Mouse (Mus musculus) forebrain, embryonic 12.5 days (tissue): ENCODE measurements around the gene Ccdc180. TPM values are rescaled to one million over a fixed set of nuclear protein-coding genes. Genes with fewer than 3 reads are reported as not detected.

Source experiments
- ATAC-seq: fragments of 200-750 bp; cut with Nextera tagmentation; 2 replicates; pipeline ENCODE4 v1.8.0; 2017; ENCODE audit warnings: moderate TSS enrichment; ENCODE audit not compliant: low FRiP score
- H3K27ac ChIP-seq: fragments of 300-500 bp; sonication (generic); 2 replicates; pipeline ENCODE4 v1.5.1; 2016; ENCODE audit warnings: mild to moderate bottlenecking
- H3K27me3 ChIP-seq: fragments of 300-500 bp; sonication (generic); 2 replicates; pipeline ENCODE4 v1.6.1; 2016; ENCODE audit warnings: mild to moderate bottlenecking
- H3K36me3 ChIP-seq: fragments of 300-500 bp; sonication (generic); replicated peaks from 2 replicates; pipeline ENCODE4 v1.6.1; 2016; ENCODE audit warnings: mild to moderate bottlenecking
- H3K4me1 ChIP-seq: fragments of 300-500 bp; sonication (generic); 2 replicates; pipeline ENCODE4 v1.6.1; 2016
- H3K4me2 ChIP-seq: fragments of 300-500 bp; sonication (generic); 2 replicates; pipeline ENCODE4 v1.6.1; 2016; ENCODE audit warnings: mild to moderate bottlenecking, moderate library complexity
- H3K4me3 ChIP-seq: fragments of 300-500 bp; sonication (generic); replicated peaks from 2 replicates; pipeline ENCODE4 v1.5.1; 2016; ENCODE audit warnings: mild to moderate bottlenecking
- H3K9ac ChIP-seq: fragments of 300-500 bp; sonication (generic); 2 replicates; pipeline ENCODE4 v1.6.1; 2016; ENCODE audit warnings: mild to moderate bottlenecking
- H3K9me3 ChIP-seq: fragments of 300-500 bp; sonication (generic); 2 replicates; pipeline ENCODE4 v1.6.1; 2016
- WGBS: fragments of 180-500 bp; shearing (Covaris S2); methylation state at CpG from one replicate; pipeline ENCODE4 v1.1.7; 2016; 5-methylcytosine and 5-hydroxymethylcytosine counted together
- polyA plus RNA-seq: library from polyadenylated mRNA; unstranded; fragments of >200 nt; fragmentation: Nextera tagmentation; extraction: Ambion mirVana; gene quantifications from 2 replicates; pipeline ENCODE4 v1.2.1, GENCODE M21; 2016

Ccdc180 gene
- 0.11 and 0.17 TPM in 2 replicates for polyA plus RNA-seq

DNA sequence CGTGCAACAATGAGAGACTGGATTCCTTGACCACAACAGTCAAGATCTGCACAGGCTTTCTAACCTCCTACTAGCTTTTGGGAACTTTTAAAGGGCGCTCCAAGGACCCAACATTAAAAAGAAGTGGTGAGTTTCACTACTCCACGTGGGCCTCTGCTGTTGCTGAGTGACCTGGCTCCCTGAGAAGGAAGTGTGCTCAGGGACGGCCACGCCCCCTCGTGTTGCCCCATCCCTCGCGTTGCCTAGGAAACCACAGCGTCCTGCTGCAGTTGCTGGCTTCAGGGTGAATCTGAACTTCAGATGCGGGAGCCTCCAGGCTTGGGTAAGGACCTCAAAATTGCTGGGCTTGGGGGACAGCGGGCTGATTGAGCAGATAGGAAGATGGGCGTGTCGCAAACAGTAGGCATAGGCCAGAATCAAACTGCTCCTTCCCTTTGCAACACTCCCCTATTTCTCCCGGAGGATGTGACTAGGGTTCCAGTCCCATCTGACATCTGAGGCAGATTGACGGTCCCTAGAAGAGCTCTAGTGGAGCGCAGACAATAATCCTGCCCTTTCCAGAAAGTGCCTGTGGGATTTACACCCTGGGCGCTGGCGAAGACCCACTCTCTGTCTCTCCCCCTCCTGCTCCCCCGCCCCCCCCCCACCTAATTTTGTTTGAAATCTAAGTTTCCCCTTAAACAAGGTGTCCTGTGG, at the start of gene Ccdc180:
Ccdc180 (plus strand) TSS at position 238 of the 696 bp plus-strand sequence.
- Histone ChIP-seq H3K4me2 (peak within 1 kb of the TSS; percentile 43), H3K9me3 (no peaks in the 10 kb centered on the region), H3K36me3 (no peaks in the 10 kb centered on the region), H3K9ac (no peak within 1 kb of the TSS), H3K27me3 (no peaks in the 10 kb centered on the region), H3K4me3 (no peak within 1 kb of the TSS), H3K27ac (no peak within 1 kb of the TSS), H3K4me1 (peaks cover 14% of the 10 kb centered on the region)
- 7% methylated on average over 19 of the region's 19 CpGs for WGBS
- peak; percentile 70 for ATAC-seq

DNA sequence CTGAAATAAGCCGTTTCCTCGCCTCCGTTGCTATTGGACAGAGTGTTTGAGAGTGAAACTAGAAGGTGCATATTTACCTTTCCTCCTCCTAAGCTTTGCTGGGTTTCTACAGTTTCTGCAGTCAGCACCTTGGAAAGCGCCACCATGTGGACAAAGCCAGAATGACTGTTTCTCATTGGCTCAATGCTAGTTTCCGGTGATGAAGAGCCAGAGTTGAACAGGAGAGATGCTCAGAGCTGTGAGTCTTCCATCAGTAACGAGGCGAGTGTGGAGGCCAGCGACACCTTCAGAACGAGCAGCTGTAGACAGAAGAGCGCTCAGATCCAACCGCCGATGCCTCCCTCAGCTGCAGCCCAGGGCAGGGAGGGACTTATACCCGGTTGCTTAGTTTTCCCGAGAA, 45.7 kb upstream of the Ccdc180 start:
- WGBS, result 46% methylated on average over 14 of the region's 14 CpGs
- 0 out of 2 replicates have a peak overlapping the region, but pooled peaks have one; percentile 10 for H3K4me2 ChIP-seq

DNA sequence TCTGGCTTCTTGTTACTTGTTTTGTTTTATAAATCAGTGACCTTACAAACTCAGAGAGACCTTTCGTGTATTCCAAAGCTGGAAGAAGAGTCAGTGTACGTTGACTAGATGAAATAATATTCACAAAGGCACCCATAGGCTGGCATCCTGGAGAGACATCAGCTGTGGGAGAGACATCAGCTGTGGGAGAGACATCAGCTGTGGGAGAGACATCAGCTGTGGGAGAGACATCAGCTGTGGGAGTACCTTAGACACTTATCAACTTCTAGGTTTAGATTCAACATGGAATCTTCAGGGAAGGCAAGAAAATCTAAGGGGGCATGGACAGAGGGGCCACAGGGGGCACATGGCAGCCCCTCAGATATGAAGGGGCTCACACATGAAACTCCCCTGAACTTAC, 43.8 kb upstream of the Ccdc180 start:
- H3K27me3 ChIP-seq, result peaks cover 20% of the 10 kb centered on the region; the same call in 1 of the 2 replicates
- no peaks in the 10 kb centered on the region for H3K9me3 ChIP-seq
- no peak for ATAC-seq
- H3K9ac ChIP-seq, result no peak overlapping the region
- H3K4me3 ChIP-seq, result no peak overlapping the region
- no peaks in the 10 kb centered on the region for H3K36me3 ChIP-seq
- H3K4me2 ChIP-seq, result no peak overlapping the region
- no peak overlapping the region for H3K27ac ChIP-seq
- WGBS, result 89% methylated on average over 2 of the region's 2 CpGs
- peaks cover 13% of the 10 kb centered on the region for H3K4me1 ChIP-seq

More for the DNA sequence above, 45.7 kb upstream of the Ccdc180 start:
- no peak for ATAC-seq
- no peak overlapping the region for H3K9ac ChIP-seq
- H3K27me3 ChIP-seq, result peaks cover 13% of the 10 kb centered on the region; the same call in 1 of the 2 replicates
- H3K36me3 ChIP-seq, result no peaks in the 10 kb centered on the region
- H3K4me1 ChIP-seq, result peaks cover 9% of the 10 kb centered on the region
- no peaks in the 10 kb centered on the region for H3K9me3 ChIP-seq
- no peak overlapping the region for H3K4me3 ChIP-seq
- no peak overlapping the region for H3K27ac ChIP-seq

GRCm38 (mm10) chr4:45848109-45848824, 41.8 kb upstream of the Ccdc180 start, which contains the start of gene Stra6l:
Gene Stra6l (plus strand): TSS chr4:45848664.
- Histone ChIP-seq H3K4me3 (no peak within 1 kb of the TSS), H3K9me3 (no peaks in the 10 kb centered on the region), H3K36me3 (no peaks in the 10 kb centered on the region), H3K4me2 (no peak within 1 kb of the TSS), H3K9ac (no peak within 1 kb of the TSS), H3K4me1 (peaks cover 22% of the 10 kb centered on the region), H3K27me3 (peaks cover 19% of the 10 kb centered on the region; the same call in 1 of the 2 replicates), H3K27ac (no peak within 1 kb of the TSS)
- ATAC-seq, result no peak
- WGBS, result 78% methylated on average over 10 of the region's 10 CpGs

- Histone ChIP-seq H3K4me3 (no peak overlapping the region), H3K36me3 (no peaks in the 10 kb centered on the region), H3K4me2 (no peak overlapping the region), H3K27me3 (peaks cover 20% of the 10 kb centered on the region; the same call in 1 of the 2 replicates), H3K4me1 (peaks cover 22% of the 10 kb centered on the region), H3K9me3 (no peaks in the 10 kb centered on the region), H3K27ac (no peak overlapping the region), H3K9ac (no peak overlapping the region)
- ATAC-seq, result no peak
- 51% methylated on average over 10 of the region's 10 CpGs for WGBS
Measured at GRCm38 (mm10) chr4:45848825-45849156, 41.3 kb upstream of the Ccdc180 start.

- H3K9ac ChIP-seq, result no peak overlapping the region
- H3K4me1 ChIP-seq, result peaks cover 22% of the 10 kb centered on the region
- no peaks in the 10 kb centered on the region for H3K36me3 ChIP-seq
- no peak overlapping the region for H3K27ac ChIP-seq
- ATAC-seq, result no peak
- H3K4me2 ChIP-seq, result no peak overlapping the region
- peaks cover 20% of the 10 kb centered on the region; the same call in 1 of the 2 replicates for H3K27me3 ChIP-seq
- WGBS, result 22% methylated on average over 1 of the region's 1 CpGs
- no peak overlapping the region for H3K4me3 ChIP-seq
- H3K9me3 ChIP-seq, result no peaks in the 10 kb centered on the region
Measured at GRCm38 (mm10) chr4:45849419-45849818, 40.7 kb upstream of the Ccdc180 start.

DNA sequence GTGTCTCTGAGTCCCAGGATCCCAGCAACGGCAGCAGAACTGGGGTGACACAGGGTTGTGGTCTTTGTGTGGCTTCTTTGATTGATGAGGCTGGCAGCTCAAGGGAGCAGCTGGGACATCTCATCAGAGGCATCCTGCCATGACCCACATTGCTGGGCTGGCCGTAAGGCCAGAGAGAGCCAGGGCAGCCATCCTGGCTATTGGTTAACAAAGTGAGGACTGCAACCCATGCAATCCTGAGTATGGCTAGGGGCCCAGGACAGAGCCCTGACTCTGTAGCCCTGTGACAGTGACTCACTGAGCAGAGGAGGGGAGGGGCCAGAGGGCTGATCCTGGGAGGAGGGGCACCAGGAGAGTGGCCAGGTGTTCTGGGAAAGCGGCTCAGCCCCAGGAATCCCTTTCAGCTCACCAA, 38.5 kb upstream of the Ccdc180 start:
- no peaks in the 10 kb centered on the region for H3K36me3 ChIP-seq
- no peaks in the 10 kb centered on the region for H3K9me3 ChIP-seq
- H3K4me2 ChIP-seq, result no peak overlapping the region
- peaks cover 25% of the 10 kb centered on the region for H3K4me1 ChIP-seq
- H3K27me3 ChIP-seq, result peaks cover 21% of the 10 kb centered on the region
- WGBS, result 54% methylated on average over 3 of the region's 3 CpGs
- ATAC-seq, result no peak
- H3K4me3 ChIP-seq, result no peak overlapping the region
- no peak overlapping the region for H3K9ac ChIP-seq
- no peak overlapping the region for H3K27ac ChIP-seq

DNA sequence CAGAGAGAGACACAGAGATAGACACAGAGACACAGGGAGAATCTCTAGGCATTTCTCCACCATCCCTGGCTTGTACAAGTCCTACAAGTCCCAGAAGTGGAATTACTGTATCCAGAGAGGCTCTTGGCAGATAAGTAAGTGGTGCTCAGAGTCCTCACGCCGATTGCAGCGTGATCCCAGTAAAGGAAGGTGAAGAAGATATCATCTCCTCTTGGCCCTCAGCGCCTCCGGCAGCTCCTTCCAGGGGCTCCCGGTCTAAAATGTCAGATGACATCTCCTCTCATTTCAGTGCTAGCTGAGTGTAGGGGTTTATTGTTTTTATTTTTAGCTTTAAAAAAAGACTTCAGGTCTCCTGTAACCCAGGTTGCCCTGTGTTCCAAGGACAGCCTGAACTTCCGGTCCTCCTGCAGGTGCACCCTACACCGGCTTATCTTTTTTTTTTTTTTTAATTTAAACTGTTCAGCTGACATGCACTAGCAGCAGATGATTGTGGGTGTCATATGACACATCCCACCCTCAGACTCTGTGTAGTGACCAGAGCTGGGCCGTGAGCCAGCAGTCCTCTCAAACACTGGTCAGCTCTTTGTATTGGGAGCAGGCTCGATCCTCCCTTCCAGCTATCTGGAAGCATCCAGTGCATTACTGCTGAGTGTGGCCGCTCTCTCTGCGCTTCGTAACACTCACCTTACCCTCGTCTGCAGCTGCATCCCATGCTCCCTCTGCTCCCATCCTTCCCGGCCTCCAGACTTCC, 36.4 kb upstream of the Ccdc180 start:
- H3K9ac ChIP-seq, result no peak overlapping the region
- H3K4me3 ChIP-seq, result no peak overlapping the region
- H3K4me2 ChIP-seq, result no peak overlapping the region
- no peaks in the 10 kb centered on the region for H3K9me3 ChIP-seq
- peaks cover 22% of the 10 kb centered on the region for H3K4me1 ChIP-seq
- no peak for ATAC-seq
- H3K27ac ChIP-seq, result no peak overlapping the region
- 79% methylated on average over 15 of the region's 15 CpGs for WGBS
- no peaks in the 10 kb centered on the region for H3K36me3 ChIP-seq
- peaks cover 24% of the 10 kb centered on the region for H3K27me3 ChIP-seq

DNA sequence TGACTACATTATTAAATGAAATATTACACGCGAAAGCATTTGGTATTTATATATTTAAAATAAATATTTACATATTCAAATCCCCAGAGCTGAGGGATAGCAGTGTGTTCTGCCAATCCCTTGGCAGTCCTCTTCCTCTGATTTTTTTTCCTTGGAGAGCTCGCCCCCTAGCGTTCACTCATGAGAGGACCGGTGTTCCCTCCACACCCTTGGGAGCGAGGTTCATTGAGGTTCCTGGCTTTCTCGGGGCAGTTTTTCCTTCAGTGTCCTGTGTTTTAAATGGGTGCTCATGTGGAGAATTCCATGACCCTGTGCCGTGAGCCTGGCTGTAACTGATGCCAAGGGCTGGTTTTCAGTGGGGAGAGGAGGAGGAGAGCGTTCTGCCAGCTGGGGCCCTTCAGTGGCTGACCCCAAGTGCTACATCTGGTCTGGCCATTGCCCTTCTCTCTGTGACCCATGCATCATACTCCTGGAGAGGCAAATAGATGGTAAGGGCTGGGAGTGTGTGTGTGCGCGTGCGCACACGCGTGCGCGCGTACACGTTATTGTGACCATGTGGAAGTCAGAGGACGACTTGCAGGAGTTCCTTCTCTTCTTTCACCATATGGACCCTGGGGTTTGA, 34.2 kb upstream of the Ccdc180 start:
- Histone ChIP-seq H3K4me1 (peaks cover 12% of the 10 kb centered on the region), H3K4me3 (no peak overlapping the region), H3K9me3 (no peaks in the 10 kb centered on the region), H3K9ac (no peak overlapping the region), H3K27me3 (peaks cover 21% of the 10 kb centered on the region), H3K4me2 (no peak overlapping the region), H3K36me3 (no peaks in the 10 kb centered on the region), H3K27ac (no peak overlapping the region)
- ATAC-seq, result peak; percentile 76
- 49% methylated on average over 19 of the region's 19 CpGs for whole genome bisulfite sequencing

DNA sequence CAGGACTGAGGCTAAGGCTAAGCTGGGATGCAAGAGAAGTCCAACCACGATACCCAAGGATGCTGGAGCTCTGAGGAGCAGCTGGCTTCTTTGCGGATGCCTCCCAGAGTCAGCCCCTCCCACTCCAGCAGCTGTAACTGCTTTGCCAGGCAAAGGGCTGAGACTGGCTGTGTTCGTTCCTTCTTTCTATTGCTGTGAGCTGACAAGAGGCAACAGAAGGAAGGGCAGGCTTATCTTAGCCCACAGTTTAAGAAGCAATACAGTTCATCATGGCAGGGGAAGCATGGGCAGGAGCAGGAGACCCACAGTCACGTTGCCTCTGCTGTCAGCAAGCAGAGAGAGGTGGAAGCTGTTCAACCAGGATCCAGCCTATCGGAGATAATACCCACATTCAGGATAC, 28.9 kb upstream of the Ccdc180 start:
- no peaks in the 10 kb centered on the region for H3K9me3 ChIP-seq
- no peaks in the 10 kb centered on the region for H3K36me3 ChIP-seq
- no peak overlapping the region for H3K27ac ChIP-seq
- no peak overlapping the region for H3K4me2 ChIP-seq
- H3K27me3 ChIP-seq, result peaks cover 19% of the 10 kb centered on the region
- no peak overlapping the region for H3K4me3 ChIP-seq
- no peak overlapping the region for H3K9ac ChIP-seq
- no peaks in the 10 kb centered on the region for H3K4me1 ChIP-seq
- WGBS, result 64% methylated on average over 5 of the region's 5 CpGs
- no peak for ATAC-seq

DNA sequence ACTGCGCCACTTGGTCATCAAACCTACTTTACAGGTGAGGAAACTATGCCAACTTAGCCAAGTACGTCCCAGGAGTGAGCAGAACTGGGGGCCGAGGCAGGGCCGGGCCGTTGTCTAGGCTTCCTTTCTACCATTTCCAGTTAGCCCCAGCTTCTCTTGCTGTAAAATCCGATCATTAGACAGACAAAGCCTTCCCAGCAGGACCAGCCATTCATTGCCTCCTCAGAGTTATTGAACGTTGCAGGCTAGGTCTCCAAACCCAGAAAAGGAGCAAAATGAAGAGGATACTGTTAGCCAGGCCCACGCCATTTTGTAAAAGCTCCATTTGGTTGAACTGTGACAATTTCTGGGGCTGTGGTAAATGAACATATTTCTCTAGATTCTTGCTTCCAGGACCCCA, 22.7 kb upstream of the Ccdc180 start:
- peaks cover 7% of the 10 kb centered on the region; the same call in 1 of the 2 replicates for H3K27me3 ChIP-seq
- no peaks in the 10 kb centered on the region for H3K36me3 ChIP-seq
- H3K4me2 ChIP-seq, result no peak overlapping the region
- ATAC-seq, result no peak
- no peak overlapping the region for H3K4me3 ChIP-seq
- no peaks in the 10 kb centered on the region for H3K9me3 ChIP-seq
- H3K9ac ChIP-seq, result no peak overlapping the region
- H3K27ac ChIP-seq, result no peak overlapping the region
- H3K4me1 ChIP-seq, result peaks cover 18% of the 10 kb centered on the region
- WGBS, result 61% methylated on average over 8 of the region's 8 CpGs
